Mouse (Mus musculus) liver, embryonic 14.5 days (tissue): ENCODE measurements around the gene Gpr158. TPM values are rescaled to one million over a fixed set of nuclear protein-coding genes. Genes with fewer than 3 reads are reported as not detected.

Source experiments
- ATAC-seq: fragments of 200-750 bp; cut with Nextera tagmentation; 2 replicates; pipeline ENCODE4 v1.8.0; 2017; ENCODE audit warnings: moderate number of reproducible peaks, mild to moderate bottlenecking, moderate library complexity; ENCODE audit not compliant: insufficient read depth
- DNase-seq, 3 experiments: peaks; one replicate each; pipeline ENCODE4 v3.0.0-alpha.2; 2012 to 2013; ENCODE audit warnings: low read depth in 3 of 3, low spot score in 3 of 3
- H3K27ac ChIP-seq: fragments of 300-500 bp; sonication (generic); 2 replicates; pipeline ENCODE4 v1.5.1; 2014; ENCODE audit warnings: moderate library complexity, mild to moderate bottlenecking, control low read depth, inconsistent platforms
- H3K27me3 ChIP-seq: fragments of 300-500 bp; sonication (generic); 2 replicates; pipeline ENCODE4 v1.6.1; 2014; ENCODE audit warnings: mild to moderate bottlenecking, low read length, moderate library complexity; ENCODE audit not compliant: control insufficient read depth, insufficient read depth
- H3K36me3 ChIP-seq: fragments of 300-500 bp; sonication (generic); replicated peaks from 2 replicates; pipeline ENCODE4 v1.6.1; 2014; ENCODE audit warnings: low read depth; ENCODE audit not compliant: control insufficient read depth, insufficient read depth
- H3K4me1 ChIP-seq, 2 experiments: fragments of 200-500 bp in 1 of 2; fragments of 300-500 bp in 1 of 2; sonication (generic) in 1 of 2; replicated peaks; 2 replicates each; pipeline ENCODE4 v1.6.1; 2012 to 2014; ENCODE audit warnings: antibody characterized with exemption in 1 of 2, inconsistent platforms in 1 of 2, low read length in 1 of 2; ENCODE audit not compliant: control insufficient read depth in 2 of 2, insufficient read depth in 2 of 2
- H3K4me2 ChIP-seq: fragments of 300-500 bp; sonication (generic); 2 replicates; pipeline ENCODE4 v1.6.1; 2014; ENCODE audit warnings: low read depth, mild to moderate bottlenecking, control low read depth, moderate library complexity
- H3K4me3 ChIP-seq, 2 experiments: fragments of 200-500 bp in 1 of 2; fragments of 300-500 bp in 1 of 2; sonication (generic) in 1 of 2; 2 replicates each; pipeline ENCODE4 v1.5.1; 2012 to 2014; ENCODE audit warnings: low read depth in 2 of 2, low read length in 2 of 2, mild to moderate bottlenecking in 2 of 2, control low read depth in 1 of 2, inconsistent platforms in 1 of 2, moderate library complexity in 1 of 2; ENCODE audit not compliant: insufficient read depth in 1 of 2
- H3K9ac ChIP-seq: fragments of 300-500 bp; sonication (generic); replicated peaks from 2 replicates; pipeline ENCODE4 v1.6.1; 2014; ENCODE audit warnings: mild to moderate bottlenecking, control low read depth, moderate library complexity
- H3K9me3 ChIP-seq: fragments of 300-500 bp; sonication (generic); 2 replicates; pipeline ENCODE4 v1.6.1; 2016; ENCODE audit warnings: low read length, mixed read lengths; ENCODE audit not compliant: control insufficient read depth
- CTCF ChIP-seq: IDR thresholded peaks from 2 replicates; pipeline ENCODE4 v1.5.1; 2016; ENCODE audit warnings: antibody characterized with exemption, low read depth, control low read depth
- EP300 ChIP-seq: IDR thresholded peaks from 2 replicates; pipeline ENCODE4 v1.6.1; 2016; ENCODE audit warnings: antibody characterized with exemption, low read depth
- WGBS: fragments of 180-500 bp; shearing (Covaris S2); extraction: QIAGEN DNeasy Blood & Tissue Kit; methylation state at CpG from one replicate; pipeline ENCODE4 v1.1.7; 2014; ENCODE audit not compliant: insufficient replicate concordance; 5-methylcytosine and 5-hydroxymethylcytosine counted together
- polyA plus RNA-seq, 2 experiments: library from polyadenylated mRNA; depleted of rRNA in 1 of 2; stranded (reverse) in 1 of 2; unstranded in 1 of 2; fragments of >200 nt; fragmentation: Nextera tagmentation in 1 of 2; extraction: Ambion mirVana in 1 of 2; gene quantifications; 2 replicates each; pipeline versions ENCODE4 v1.2.1 to v1.2.3; 2012 to 2014

Gpr158 gene
- polyA plus RNA-seq, 2 experiments = not detected

DNA sequence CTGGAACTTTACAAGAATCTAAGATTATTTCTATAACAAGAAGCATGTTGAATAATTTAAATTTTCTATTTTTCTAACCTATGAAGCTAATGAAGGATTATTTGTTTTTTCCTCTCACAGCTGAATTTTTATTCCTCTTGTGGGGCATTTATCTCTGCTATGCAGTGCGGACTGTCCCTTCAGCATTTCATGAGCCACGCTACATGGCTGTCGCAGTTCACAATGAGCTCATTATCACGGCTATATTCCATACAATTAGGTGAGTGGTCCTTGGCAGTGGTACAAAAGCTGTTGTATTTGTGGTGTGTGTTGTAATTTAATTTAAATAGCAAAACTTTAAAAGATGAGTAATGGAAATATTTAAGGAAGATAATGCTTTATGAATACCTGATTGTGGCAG is 443.1 kb downstream of the Gpr158 start:
- Histone ChIP-seq H3K27me3 (no peaks in the 10 kb centered on the region), H3K9ac (no peak overlapping the region), H3K36me3 (no peaks in the 10 kb centered on the region), H3K4me3 (no peak overlapping the region), H3K9me3 (no peaks in the 10 kb centered on the region), H3K4me1 (no peaks in the 10 kb centered on the region), H3K4me2 (no peak overlapping the region), H3K27ac (no peak overlapping the region)
- TF ChIP-seq CTCF (no peak), EP300 (no peak)
- no peak for ATAC-seq
- 69% methylated on average over 4 of the region's 4 CpGs for WGBS
- no peak for DNase-seq

DNA sequence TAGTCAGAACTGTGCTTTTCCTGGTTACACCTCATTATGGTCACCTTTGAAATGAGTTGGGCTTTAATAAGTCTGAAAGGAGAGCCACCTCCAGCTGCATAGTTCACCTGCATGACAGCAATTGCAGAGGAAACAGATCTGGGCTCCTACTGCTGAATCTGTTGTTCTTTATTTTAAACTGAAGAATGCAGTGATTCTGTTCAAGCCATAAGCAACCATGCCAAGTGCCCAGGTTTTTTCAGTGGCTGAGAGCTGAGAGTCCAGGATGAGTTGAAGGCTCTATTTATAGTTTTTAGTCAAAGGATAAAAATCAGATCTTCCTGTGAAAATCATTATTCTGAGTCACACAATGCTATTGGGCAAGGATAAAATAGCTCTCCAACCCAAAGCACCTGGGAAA is 496.7 kb downstream of the Gpr158 start:
- Histone ChIP-seq H3K36me3 (no peaks in the 10 kb centered on the region), H3K27me3 (no peaks in the 10 kb centered on the region), H3K4me2 (no peak overlapping the region), H3K27ac (no peak overlapping the region), H3K9ac (no peak overlapping the region), H3K9me3 (no peaks in the 10 kb centered on the region), H3K4me1 (no peaks in the 10 kb centered on the region), H3K4me3 (no peak overlapping the region)
- TF ChIP-seq EP300 (no peak), CTCF (no peak)
- DNase-seq (no peak), ATAC-seq (no peak)

Other genes starting within 250 kb of the Gpr158 start
- gene Enkur, start 162.2 kb upstream of the Gpr158 start, polyA plus RNA-seq (2012; rRNA removed) = 0.02 TPM in 1 of 2 replicates, not detected in the other
- gene Enkur, start 162.2 kb upstream of the Gpr158 start, polyA plus RNA-seq (2014; fragmentation: Nextera tagmentation; extraction: Ambion mirVana) = not detected in 2 replicates
- gene Thnsl1, start 161.8 kb upstream of the Gpr158 start, polyA plus RNA-seq (2012; rRNA removed) = 0.88 and 1.1 TPM in 2 replicates
- gene Thnsl1, start 161.8 kb upstream of the Gpr158 start, polyA plus RNA-seq (2014; fragmentation: Nextera tagmentation; extraction: Ambion mirVana) = 1.9 and 2.0 TPM in 2 replicates